Mouse (Mus musculus) lung, adult 2 months (tissue): ENCODE data around the gene Kcnh2.

Experiments
- CTCF ChIP-seq: fragments of 200-500 bp; IDR thresholded peaks from 2 replicates; pipeline ENCODE4 v1.5.1; 2011; ENCODE audit warnings: mild to moderate bottlenecking, low read length, control low read depth; ENCODE audit not compliant: insufficient read depth
- POLR2A ChIP-seq: fragments of 200-500 bp; IDR thresholded peaks from 2 replicates; pipeline ENCODE4 v1.6.1; 2011; ENCODE audit warnings: low read depth, mild to moderate bottlenecking, control low read depth, low read length, borderline replicate concordance; ENCODE audit errors: extremely low read depth

- no peak for TF ChIP-seq POLR2A
- peak; percentile 45; the same call in 1 of the 2 replicates for TF ChIP-seq CTCF
These were observed 6.1 kb upstream of the Kcnh2 start for GRCm38 (mm10) chr5:24357461-24357860.
